Mouse (Mus musculus): Measurements from ENCODE around the gene Mboat2. TPM values are rescaled to one million over a fixed set of nuclear protein-coding genes. Genes with fewer than 3 reads are reported as not detected.

The Mboat2 gene
- total RNA-seq, 1 experiment from 2014 or later, result 9.0 TPM

DNA sequence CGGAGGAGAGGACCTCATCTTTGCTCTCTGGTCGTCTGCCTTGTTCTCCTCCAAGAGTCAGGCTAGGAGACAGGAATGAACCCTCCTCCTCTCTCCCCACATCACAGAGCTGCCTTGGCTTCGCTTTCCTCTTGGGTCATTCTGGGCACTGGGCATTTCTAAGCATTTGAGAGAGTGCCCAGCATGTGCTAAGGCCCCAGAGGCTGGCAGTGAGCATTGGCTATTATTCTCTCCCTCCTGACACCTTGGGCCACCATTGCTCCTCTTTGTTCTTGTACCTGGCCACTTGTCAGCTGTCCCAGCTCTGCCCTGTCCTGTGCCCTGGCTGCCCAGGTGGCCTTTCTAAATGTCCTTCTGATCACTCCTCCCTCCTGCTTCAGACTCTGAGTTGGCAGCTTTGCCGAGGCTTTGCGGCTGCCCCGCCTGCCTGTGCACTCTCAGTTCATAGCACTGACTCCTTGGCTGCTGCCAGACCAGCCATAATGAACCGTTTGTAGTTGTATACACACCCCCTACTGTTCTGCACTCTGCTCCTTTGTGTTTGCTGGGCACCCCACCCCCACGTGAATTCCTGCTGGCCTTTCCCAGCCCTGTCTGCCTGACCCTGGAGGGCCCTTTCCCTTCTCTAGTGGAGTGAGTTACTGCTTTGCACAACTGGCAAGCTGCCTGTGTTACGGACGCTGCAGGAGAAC is 63.2 kb downstream of the Mboat2 start:
- ATAC-seq (replicated peaks; ENCODE audit: low read depth, poor library complexity, severe bottlenecking), result no peak

DNA sequence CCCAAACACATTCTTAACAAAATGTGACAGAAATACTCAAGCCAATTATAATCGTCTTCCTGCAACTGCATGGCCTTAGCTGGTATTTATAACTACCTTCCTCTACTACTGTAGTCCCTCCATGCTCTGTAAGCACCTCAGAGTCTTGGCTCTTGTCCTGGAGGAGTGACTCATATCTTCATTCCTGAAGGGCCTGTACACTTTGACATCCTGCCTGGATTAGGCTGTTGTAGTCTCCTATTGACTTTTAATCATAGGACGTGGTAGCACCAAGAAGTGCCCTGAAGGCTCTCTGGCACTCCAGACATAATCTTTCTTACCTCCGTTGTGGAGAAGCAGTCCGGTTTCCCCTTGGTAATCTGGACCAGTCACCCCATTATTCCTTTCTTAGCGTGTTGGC is 64.7 kb downstream of the Mboat2 start:
- 0 out of 2 replicates have a peak, but pooled peaks have one; percentile 16 for ATAC-seq (replicated peaks; ENCODE audit: low read depth, poor library complexity, severe bottlenecking)

DNA sequence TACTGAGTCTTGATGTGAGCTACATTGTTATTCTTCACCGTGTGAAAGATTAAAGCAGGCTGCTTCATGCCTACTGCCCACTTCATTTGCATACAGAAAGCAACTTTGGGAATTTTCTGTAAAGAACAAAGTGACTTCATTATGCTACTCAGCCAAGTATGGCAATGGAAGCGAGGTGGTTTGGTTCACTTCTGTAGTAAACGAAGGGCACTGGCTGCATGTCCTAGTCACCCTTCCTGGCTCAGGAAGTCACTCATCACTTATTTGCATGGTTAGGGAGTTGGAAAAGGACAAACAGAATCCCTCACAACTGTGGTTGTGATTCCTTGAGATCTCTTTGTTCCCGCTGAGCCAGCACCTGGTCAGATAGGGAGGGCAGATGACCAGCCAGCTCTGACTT is 66.7 kb downstream of the Mboat2 start:
- ATAC-seq (replicated peaks; ENCODE audit: low read depth, poor library complexity, severe bottlenecking), result no peak

DNA sequence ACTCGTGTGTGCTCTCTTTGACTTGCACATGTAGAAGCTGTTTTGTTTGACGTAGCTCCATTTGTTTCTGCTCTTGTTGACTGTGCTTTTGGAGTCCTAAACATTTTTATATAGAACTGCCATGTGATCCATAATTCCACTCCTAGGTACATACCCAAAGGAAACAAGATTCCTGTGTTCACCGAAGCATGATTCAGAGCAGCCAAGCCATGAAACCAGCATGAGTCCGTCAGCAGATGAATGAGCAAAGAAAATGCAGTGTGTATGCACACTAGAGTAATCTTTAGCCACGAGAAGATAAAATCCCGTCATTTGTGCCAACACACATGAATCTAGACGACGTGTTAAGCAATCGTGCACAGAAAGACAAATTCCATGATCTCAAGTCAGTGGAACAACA is 67.5 kb downstream of the Mboat2 start:
- ATAC-seq (replicated peaks; ENCODE audit: low read depth, poor library complexity, severe bottlenecking), result no peak

DNA sequence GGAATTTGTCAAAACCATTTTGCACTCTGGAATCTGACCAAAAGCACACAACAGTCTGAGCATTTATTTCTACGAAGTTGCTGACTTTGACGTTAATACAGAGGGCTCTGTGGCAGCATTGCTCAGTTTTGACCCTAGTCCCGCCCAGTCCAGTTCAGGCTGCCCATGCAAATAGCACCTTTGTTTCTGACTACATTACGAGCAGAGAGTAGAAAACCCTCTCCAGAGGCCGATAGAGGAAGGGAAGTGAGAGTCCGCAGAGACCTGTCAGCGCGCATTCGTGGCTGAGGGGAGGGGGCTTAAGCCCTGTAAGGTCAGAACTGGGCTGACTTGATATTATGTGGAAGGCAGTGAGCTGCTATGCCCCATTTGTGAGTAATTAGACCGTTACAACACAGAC is 69.0 kb downstream of the Mboat2 start:
- ATAC-seq (replicated peaks; ENCODE audit: low read depth, poor library complexity, severe bottlenecking), result no peak

DNA sequence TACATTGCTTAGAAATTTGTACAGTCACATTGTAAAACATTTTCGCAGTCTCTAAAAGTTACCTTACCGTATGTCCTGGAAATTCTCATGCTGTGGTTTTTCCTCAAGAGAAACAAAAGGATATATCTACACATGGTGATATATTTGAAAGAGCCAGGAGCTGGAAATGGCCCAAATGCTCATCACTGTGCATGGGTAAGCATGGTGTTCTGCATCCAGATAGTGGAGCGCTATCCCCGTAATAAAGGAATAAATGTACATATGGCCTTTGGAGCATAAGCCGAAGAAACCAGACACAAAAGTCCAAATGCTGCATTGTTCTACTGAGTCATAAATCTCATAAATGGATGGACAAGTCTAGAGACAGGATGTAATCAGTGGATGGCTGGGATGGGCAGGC is 72.1 kb downstream of the Mboat2 start:
- ATAC-seq (replicated peaks; ENCODE audit: low read depth, poor library complexity, severe bottlenecking), result no peak

DNA sequence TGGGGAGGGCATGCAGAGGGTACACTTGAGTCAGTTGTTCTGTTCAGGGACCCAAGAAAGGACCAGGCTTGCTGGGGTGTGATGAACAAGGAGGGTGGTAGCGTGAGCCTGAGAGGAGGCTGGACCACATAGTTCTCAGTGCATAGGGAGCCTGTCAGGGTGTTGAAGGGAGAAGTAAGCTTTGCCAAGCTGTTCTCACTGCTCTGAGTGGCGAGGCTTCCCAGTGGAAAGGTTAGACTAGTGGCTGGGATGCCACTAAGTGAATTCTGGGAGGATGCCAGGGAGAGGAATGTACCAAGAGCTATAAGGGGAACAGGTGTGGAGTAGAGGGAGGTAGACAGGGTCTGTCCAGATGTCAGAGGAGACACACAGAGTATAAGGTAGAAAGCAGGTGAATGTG is 77.2 kb downstream of the Mboat2 start:
- no peak for ATAC-seq (replicated peaks; ENCODE audit: low read depth, poor library complexity, severe bottlenecking)

DNA sequence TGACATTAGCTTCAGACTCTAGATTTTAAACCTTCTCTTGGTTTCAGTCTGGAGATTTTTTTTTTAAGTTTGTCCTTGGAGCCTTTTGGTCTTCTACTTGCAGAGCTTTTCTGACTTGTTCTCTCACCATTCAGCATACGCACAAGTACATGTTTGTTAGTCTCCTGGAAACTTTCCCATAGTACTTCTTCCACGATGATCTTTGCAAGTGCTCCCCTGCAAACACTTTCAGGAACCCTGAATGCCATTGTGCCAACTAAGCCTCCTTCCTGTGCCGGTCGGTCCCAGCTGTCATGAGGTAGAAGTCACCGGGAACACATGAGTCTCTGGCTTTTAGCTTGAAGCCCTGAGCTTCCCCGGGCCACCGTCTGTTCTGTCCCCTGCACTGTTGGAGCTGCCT is 79.0 kb downstream of the Mboat2 start:
- ATAC-seq (replicated peaks; ENCODE audit: low read depth, poor library complexity, severe bottlenecking), result no peak

DNA sequence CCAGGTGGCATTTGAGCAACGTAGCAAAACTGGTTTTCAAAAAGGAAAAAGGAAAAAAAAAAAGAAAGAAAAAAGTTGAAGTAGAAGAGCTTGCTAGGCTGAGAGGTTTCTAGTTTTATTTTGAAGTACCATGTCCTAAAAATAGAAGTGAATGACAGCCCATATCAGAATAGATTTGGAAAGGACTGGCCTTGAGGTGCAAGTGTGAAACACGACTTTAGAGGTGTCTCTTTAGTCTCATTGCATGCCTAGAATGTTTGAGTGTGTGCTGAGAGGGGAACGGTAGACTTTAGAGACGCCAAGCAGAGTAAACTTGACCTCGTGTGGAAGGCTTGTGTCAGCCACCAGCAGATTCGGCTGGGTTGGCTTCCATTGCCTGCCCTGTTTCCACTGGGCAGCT is 81.5 kb downstream of the Mboat2 start:
- no peak for ATAC-seq (replicated peaks; ENCODE audit: low read depth, poor library complexity, severe bottlenecking)

DNA sequence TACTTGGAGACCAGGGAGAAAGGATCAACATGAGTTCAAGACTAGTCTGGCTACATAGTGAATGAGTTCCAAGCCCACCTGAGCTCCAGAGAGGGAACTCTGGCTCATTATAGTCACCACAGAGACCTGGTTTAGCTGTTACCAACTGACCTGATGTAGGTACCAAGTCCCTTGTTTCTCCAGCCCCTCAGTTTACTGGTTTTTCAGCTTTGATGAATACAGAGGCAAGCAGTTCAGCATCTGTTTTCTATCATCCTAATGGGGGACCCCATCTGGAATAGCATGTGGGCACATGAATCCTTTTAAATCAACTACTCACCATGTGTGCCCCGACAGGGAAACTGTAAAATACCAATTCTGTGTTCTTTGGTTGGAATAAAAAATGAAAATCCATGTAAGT is 82.2 kb downstream of the Mboat2 start:
- no peak for ATAC-seq (replicated peaks; ENCODE audit: low read depth, poor library complexity, severe bottlenecking)

DNA sequence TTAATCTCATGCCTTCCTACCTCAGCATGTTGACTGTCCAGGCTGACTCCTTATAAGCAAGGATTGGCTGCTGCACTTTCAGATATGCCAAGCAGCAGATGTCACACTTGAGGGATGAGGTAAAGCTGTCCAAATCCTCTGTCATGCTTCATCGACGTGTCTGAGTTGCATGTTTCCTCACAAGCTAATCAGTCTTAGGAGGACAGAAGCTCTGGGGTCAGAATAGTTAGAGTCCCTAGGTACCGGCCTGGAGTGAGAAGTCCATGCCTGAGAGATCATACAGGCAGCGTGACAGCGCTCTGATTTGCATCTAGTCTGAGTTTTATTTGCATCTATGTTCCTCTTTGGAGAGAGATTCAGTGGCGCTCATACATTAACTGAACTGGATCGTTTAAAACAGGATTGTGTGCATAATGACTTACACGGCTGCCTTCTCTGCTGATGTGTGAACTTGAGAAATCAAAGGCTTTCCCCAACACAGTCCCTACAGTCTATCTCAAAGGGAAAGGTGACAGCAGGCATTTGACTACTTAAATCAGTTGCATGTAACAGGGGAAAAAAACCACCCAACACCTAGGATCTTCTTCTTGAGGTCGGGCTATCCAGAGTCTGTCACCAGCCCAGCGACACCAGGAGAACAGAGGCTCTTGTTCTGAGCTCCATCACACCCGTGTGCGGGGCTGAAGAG is 88.0 kb downstream of the Mboat2 start:
- ATAC-seq (replicated peaks; ENCODE audit: low read depth, poor library complexity, severe bottlenecking), result no peak

DNA sequence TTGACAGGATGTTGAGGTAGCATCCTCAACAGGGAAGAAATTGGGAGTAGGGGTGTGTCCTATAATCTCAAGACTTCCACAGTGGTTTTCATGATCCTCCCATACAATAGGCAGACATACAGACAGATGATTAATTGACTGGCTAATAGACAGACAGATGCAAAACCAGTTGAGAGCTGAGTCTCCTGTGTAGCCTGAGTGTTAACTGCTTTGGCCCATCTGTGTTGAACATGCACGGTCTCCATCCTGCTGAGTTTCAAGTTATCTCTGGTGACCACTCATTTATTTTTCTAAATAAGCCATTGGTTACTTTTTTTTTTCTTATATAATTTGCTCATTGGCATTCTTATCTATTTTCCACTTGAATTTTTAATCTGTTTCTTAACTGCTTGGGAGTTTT is 90.2 kb downstream of the Mboat2 start:
- ATAC-seq (replicated peaks; ENCODE audit: low read depth, poor library complexity, severe bottlenecking), result peak; percentile 47; the same call in 1 of the 2 replicates

DNA sequence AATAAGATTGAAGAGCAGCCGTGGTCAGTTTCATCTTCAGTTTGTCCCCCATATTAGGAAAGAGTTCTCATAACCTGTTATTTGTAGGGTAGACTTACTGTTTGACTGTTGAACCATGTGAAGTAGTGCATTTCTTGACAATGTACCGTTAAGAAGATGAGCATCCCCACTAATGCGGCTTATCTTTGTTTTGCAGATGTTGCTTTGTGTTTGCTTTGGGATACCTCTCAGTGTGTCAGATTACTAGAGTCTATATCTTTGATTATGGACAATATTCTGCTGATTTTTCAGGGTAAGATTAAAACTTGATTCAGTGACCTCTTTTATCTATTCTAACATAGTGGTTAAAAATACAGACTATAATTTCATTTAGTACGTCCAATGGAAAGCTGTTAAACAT is 93.3 kb downstream of the Mboat2 start:
- ATAC-seq (replicated peaks; ENCODE audit: low read depth, poor library complexity, severe bottlenecking), result no peak

DNA sequence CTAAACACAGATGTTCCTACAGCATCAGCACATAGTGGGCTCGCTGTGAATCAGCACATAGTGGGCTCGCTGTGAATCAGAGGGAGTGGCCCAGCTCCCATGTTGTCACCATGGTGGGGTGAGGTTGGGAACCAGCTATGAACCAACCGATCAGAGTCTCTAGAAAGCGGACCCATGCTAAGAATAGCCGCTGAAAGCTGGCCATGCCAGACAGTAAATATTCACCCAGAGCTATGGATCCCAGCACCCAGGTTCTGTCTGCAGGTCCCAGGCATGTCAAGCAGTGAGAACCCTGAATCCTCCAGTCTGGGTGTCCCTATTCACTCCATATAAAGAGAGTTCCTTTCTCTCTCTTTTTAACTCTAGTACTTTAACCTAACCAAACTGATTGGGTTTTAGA is 94.6 kb downstream of the Mboat2 start:
- ATAC-seq (replicated peaks; ENCODE audit: low read depth, poor library complexity, severe bottlenecking), result no peak

DNA sequence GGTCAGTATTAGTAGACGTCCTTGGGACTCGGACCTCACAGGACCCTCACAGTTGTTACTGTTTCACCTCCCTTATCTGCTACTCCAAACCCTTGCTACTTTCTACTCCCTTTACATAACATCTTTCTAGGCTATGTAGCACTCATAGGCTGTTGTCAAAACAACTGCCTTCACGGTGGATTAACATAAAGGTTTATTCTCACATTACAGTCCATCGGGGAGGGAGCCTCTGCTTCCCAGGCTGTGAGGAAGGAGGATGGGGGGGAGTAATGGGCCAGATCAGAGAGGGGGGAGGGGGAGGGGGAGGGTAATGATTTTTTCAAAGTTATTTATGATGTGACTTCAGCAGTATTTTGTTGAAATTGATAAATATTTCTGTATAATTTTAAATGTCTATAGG is 95.0 kb downstream of the Mboat2 start:
- no peak for ATAC-seq (replicated peaks; ENCODE audit: low read depth, poor library complexity, severe bottlenecking)

DNA sequence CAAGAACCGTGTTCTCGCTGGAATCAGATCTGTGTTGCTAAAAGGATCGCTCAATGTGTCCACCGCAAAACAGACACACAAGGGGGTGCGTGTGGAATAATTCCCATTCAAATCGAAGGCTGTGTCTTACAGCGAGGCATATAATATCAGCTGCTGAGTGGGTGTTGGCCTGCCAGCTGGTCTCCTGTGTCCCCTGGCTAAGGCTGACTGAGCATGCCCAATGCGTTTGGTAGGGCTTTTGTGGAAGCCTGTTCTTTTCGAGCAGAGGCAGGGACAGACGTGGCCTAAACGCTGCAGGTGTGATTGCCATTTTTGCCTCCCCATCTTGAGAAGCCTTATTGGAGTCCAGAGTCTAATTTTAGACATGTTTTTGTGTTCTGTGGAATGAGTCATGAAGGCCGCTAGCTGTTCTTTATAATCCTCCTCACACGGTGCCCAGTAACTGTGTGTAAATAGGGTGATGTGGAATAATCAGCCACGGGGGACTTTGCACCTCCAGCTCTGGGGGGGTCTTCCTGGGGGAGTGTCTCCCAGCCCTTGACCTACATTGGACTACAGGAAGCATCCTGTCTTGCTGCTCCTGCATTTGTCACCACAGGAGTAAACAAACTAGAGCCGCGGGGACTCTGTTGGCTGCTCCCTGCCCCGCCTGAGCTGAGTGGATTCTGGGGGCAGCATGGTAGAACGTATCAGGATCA is 97.5 kb downstream of the Mboat2 start:
- no peak for ATAC-seq (replicated peaks; ENCODE audit: low read depth, poor library complexity, severe bottlenecking)

DNA sequence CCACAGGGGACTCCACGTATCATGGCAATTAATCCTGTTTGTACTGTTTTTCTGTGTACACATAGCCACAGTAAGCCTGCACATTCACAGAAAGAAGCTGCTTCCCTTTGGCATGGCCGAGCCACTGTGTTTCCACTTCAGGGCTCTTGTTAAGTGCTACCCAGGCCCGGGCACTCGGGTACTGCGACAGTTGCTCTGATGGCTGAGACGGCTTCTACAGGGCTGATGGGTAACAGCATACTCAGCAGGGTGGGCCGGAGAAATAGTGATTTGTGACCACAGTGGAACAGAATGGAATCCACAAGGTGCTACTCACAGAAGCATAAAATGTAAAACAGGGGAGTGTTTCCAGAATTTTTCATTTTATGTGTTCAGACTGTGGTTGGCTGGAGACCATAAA is 98.4 kb downstream of the Mboat2 start:
- no peak for ATAC-seq (replicated peaks; ENCODE audit: low read depth, poor library complexity, severe bottlenecking)

DNA sequence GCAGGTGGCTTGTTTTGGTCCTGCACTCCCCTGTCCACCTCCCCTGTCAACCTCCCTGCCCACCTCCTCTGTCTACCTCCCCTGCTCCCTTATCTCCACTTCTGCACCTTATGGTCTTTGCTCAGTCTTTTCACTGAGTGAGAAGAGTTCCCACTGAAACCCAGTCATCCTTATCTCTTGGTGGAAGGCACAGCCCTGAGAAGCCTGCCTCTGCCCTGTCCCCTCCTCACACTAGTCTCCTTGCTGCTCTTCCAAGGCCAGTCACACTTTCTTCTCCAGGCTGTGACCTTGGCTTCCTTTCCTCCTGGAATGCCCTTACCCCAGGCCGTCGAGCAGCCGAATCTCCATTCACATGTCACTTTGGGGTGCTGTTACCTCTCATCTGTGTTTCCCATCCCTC is 100.1 kb downstream of the Mboat2 start:
- ATAC-seq (replicated peaks; ENCODE audit: low read depth, poor library complexity, severe bottlenecking), result peak; percentile 65

DNA sequence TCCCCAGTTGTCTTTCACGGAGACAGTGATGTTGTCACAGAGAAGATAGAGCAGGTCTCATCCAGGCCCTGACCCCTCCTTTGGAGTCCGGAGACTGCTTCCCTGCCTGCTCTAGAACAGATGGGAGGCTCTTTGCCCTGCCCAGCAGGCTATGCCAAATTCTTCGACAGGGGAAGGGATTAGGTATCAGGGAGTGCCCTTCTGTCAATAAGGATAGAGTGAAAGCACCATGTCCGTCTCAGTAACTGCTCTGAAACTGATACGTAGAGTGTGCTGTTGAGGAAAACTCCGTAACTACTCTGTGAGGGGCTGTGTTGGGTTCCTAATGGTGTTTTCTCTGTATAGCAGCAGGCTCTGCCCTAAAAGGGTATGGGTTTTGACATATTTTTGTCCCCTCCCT is 101.4 kb downstream of the Mboat2 start:
- no peak for ATAC-seq (replicated peaks; ENCODE audit: low read depth, poor library complexity, severe bottlenecking)

DNA sequence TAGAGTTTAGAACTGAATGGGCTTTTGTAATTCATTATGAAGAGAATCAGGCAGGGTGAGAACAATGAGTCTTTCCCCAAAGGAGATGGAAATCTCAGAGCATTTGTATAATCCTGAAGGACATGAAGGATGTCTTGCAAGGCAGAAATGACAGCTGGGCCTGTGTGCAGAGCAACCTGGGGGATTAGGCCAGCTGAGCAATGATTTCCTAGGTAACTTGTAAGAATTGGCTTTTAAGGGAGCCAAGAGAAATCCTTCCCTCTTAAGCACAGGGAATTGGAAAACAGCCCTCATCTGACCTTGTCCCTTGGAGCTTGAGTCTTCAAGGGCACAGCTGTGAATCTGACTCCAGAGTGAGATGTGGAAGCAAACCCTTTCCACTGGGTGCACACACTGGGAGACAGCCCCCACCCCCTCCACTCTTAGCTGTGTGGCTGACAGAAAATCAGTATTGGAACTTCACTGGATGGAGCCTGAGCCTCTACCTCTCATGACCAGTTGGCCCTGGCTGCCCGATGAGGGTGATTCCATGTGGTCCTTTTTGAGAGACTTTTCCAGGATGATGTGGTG is 102.6 kb downstream of the Mboat2 start:
- no peak for ATAC-seq (replicated peaks; ENCODE audit: low read depth, poor library complexity, severe bottlenecking)

DNA sequence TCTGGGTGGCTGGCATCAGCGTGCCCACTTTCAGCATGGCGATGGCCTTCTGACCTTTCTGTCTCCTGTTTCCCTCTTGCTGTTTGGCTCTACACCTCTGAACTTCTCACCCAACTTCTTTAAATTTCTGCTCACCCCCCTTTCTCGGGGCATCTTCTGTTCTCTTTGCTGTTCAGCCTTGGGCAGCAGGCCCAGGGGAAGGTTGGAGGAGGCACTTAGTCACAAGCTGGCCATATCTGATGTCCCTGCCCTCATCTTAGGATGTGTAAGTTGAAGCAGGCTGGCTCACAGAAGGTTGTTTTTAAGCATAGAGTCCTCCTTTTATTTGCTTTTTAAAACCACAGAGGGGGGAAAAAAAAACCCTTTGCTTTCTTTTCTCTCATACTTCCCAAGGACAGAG is 103.3 kb downstream of the Mboat2 start:
- no peak for ATAC-seq (replicated peaks; ENCODE audit: low read depth, poor library complexity, severe bottlenecking)
